Mouse (Mus musculus): ENCODE results near the gene E2f2. TPM values are rescaled to one million over a fixed set of nuclear protein-coding genes. Genes with fewer than 3 reads are reported as not detected.

Gene E2f2
- polyA plus RNA-seq, 1 experiment from 2014 or later = 9.7 TPM

- H3K4me2 ChIP-seq = peak overlapping the region; percentile 73
- no peaks in the 10 kb centered on the region for H3K9me3 ChIP-seq (replicated peaks)
- H3K36me3 ChIP-seq = 0 out of 2 replicates have a peak, but pooled peaks cover 7% of the 10 kb centered on the region
- peaks cover 63% of the 10 kb centered on the region for H3K4me1 ChIP-seq
- H3K27me3 ChIP-seq = no peaks in the 10 kb centered on the region
- WGBS = 5% methylated on average over 6 of the region's 6 CpGs
- H3K27ac ChIP-seq = peak overlapping the region; percentile 100
- peak overlapping the region; percentile 94 for H3K4me3 ChIP-seq (replicated peaks)
- H3K9ac ChIP-seq = peak overlapping the region; percentile 97
- ATAC-seq (replicated peaks; ENCODE audit: low FRiP score) = no peak
Observed at GRCm38 (mm10) chr4:136146712-136147154, 25.5 kb upstream of the E2f2 start.

- ATAC-seq (replicated peaks; ENCODE audit: low FRiP score) = peak; percentile 83
- Histone ChIP-seq H3K27me3 (no peaks in the 10 kb centered on the region), H3K36me3 (0 out of 2 replicates have a peak, but pooled peaks cover 7% of the 10 kb centered on the region), H3K27ac (peak overlapping the region; percentile 100), H3K4me3 (replicated peaks) (peak overlapping the region; percentile 94), H3K9ac (peak overlapping the region; percentile 97; the same call in 1 of the 2 replicates), H3K4me2 (peak overlapping the region; percentile 73), H3K9me3 (replicated peaks) (no peaks in the 10 kb centered on the region), H3K4me1 (peaks cover 54% of the 10 kb centered on the region)
- 1% methylated on average over 46 of the region's 48 CpGs for WGBS
Observed at GRCm38 (mm10) chr4:136147436-136148135, 24.6 kb upstream of the E2f2 start.

GRCm38 (mm10) chr4:136148342-136149044, 23.7 kb upstream of the E2f2 start:
- Histone ChIP-seq H3K36me3 (0 out of 2 replicates have a peak, but pooled peaks cover 7% of the 10 kb centered on the region), H3K9ac (peak overlapping the region; percentile 28; the same call in 1 of the 2 replicates), H3K4me3 (replicated peaks) (peak overlapping the region; percentile 94), H3K9me3 (replicated peaks) (no peaks in the 10 kb centered on the region), H3K4me1 (peaks cover 47% of the 10 kb centered on the region), H3K4me2 (peak overlapping the region; percentile 73), H3K27ac (peak overlapping the region; percentile 100), H3K27me3 (no peaks in the 10 kb centered on the region)
- 4% methylated on average over 30 of the region's 31 CpGs for WGBS
- peak; percentile 9 for ATAC-seq (replicated peaks; ENCODE audit: low FRiP score)

- Histone ChIP-seq H3K9me3 (replicated peaks) (no peaks in the 10 kb centered on the region), H3K9ac (no peak overlapping the region), H3K36me3 (0 out of 2 replicates have a peak, but pooled peaks cover 7% of the 10 kb centered on the region), H3K27me3 (no peaks in the 10 kb centered on the region), H3K4me3 (replicated peaks) (no peak overlapping the region), H3K4me2 (peak overlapping the region; percentile 73), H3K27ac (peak overlapping the region; percentile 100), H3K4me1 (peaks cover 47% of the 10 kb centered on the region)
- ATAC-seq (replicated peaks; ENCODE audit: low FRiP score) = no peak
- WGBS = 77% methylated on average over 2 of the region's 2 CpGs
Observed at GRCm38 (mm10) chr4:136149045-136149379, 23.2 kb upstream of the E2f2 start.

GRCm38 (mm10) chr4:136149734-136150133, 22.5 kb upstream of the E2f2 start:
- H3K4me3 ChIP-seq (replicated peaks) = no peak overlapping the region

GRCm38 (mm10) chr4:136150596-136150995, 21.6 kb upstream of the E2f2 start:
- Histone ChIP-seq H3K9me3 (replicated peaks) (no peaks in the 10 kb centered on the region), H3K36me3 (0 out of 2 replicates have a peak, but pooled peaks cover under 1% of the 10 kb centered on the region), H3K27me3 (no peaks in the 10 kb centered on the region), H3K4me1 (peaks cover 42% of the 10 kb centered on the region), H3K4me2 (no peak overlapping the region), H3K4me3 (replicated peaks) (no peak overlapping the region), H3K27ac (no peak overlapping the region), H3K9ac (no peak overlapping the region)
- WGBS = 59% methylated on average over 4 of the region's 4 CpGs
- ATAC-seq (replicated peaks; ENCODE audit: low FRiP score) = no peak

More at GRCm38 (mm10) chr4:136149734-136150133, 22.5 kb upstream of the E2f2 start:
- ATAC-seq (replicated peaks; ENCODE audit: low FRiP score) = no peak
- H3K27me3 ChIP-seq = no peaks in the 10 kb centered on the region
- no peaks in the 10 kb centered on the region for H3K9me3 ChIP-seq (replicated peaks)
- H3K4me2 ChIP-seq = no peak overlapping the region
- H3K27ac ChIP-seq = no peak overlapping the region
- H3K9ac ChIP-seq = no peak overlapping the region
- WGBS = 44% methylated on average over 3 of the region's 3 CpGs
- peaks cover 47% of the 10 kb centered on the region for H3K4me1 ChIP-seq
- 0 out of 2 replicates have a peak, but pooled peaks cover 7% of the 10 kb centered on the region for H3K36me3 ChIP-seq

- H3K27me3 ChIP-seq = no peaks in the 10 kb centered on the region
- H3K4me3 ChIP-seq (replicated peaks) = no peak overlapping the region
- no peaks in the 10 kb centered on the region for H3K36me3 ChIP-seq
- H3K4me1 ChIP-seq = peaks cover 22% of the 10 kb centered on the region
- H3K4me2 ChIP-seq = no peak overlapping the region
- H3K9me3 ChIP-seq (replicated peaks) = no peaks in the 10 kb centered on the region
- no peak overlapping the region for H3K27ac ChIP-seq
- H3K9ac ChIP-seq = no peak overlapping the region
- WGBS = 94% methylated on average over 4 of the region's 4 CpGs
- no peak for ATAC-seq (replicated peaks; ENCODE audit: low FRiP score)
Observed at GRCm38 (mm10) chr4:136152821-136153220, 19.4 kb upstream of the E2f2 start.

GRCm38 (mm10) chr4:136154462-136154861, 17.7 kb upstream of the E2f2 start:
- H3K4me3 ChIP-seq (replicated peaks) = no peak overlapping the region
- H3K4me2 ChIP-seq = no peak overlapping the region
- WGBS = 61% methylated on average over 9 of the region's 9 CpGs
- no peaks in the 10 kb centered on the region for H3K27me3 ChIP-seq
- H3K9ac ChIP-seq = no peak overlapping the region
- H3K27ac ChIP-seq = no peak overlapping the region
- ATAC-seq (replicated peaks; ENCODE audit: low FRiP score) = no peak
- H3K4me1 ChIP-seq = peaks cover 6% of the 10 kb centered on the region
- no peaks in the 10 kb centered on the region for H3K36me3 ChIP-seq
- no peaks in the 10 kb centered on the region for H3K9me3 ChIP-seq (replicated peaks)

GRCm38 (mm10) chr4:136158498-136158897, 13.7 kb upstream of the E2f2 start:
- Histone ChIP-seq H3K4me2 (no peak overlapping the region), H3K9me3 (replicated peaks) (no peaks in the 10 kb centered on the region), H3K4me3 (replicated peaks) (no peak overlapping the region), H3K4me1 (peaks cover 16% of the 10 kb centered on the region), H3K27ac (no peak overlapping the region), H3K36me3 (no peaks in the 10 kb centered on the region), H3K27me3 (no peaks in the 10 kb centered on the region), H3K9ac (no peak overlapping the region)
- ATAC-seq (replicated peaks; ENCODE audit: low FRiP score) = no peak
- 81% methylated on average over 6 of the region's 6 CpGs for WGBS

- Histone ChIP-seq H3K36me3 (no peaks in the 10 kb centered on the region), H3K27ac (0 out of 2 replicates have a peak overlapping the region, but pooled peaks have one; percentile 18), H3K4me2 (peak overlapping the region; percentile 28; the same call in 1 of the 2 replicates), H3K4me1 (peaks cover 19% of the 10 kb centered on the region), H3K27me3 (no peaks in the 10 kb centered on the region), H3K9ac (no peak overlapping the region), H3K4me3 (replicated peaks) (no peak overlapping the region), H3K9me3 (replicated peaks) (no peaks in the 10 kb centered on the region)
- WGBS = 7% methylated on average over 5 of the region's 5 CpGs
- peak; percentile 23; the same call in 1 of the 2 replicates for ATAC-seq (replicated peaks; ENCODE audit: low FRiP score)
Observed at GRCm38 (mm10) chr4:136159802-136160397, 12.3 kb upstream of the E2f2 start.

- peaks cover 19% of the 10 kb centered on the region for H3K4me1 ChIP-seq
- 3% methylated on average over 11 of the region's 11 CpGs for WGBS
- no peaks in the 10 kb centered on the region for H3K9me3 ChIP-seq (replicated peaks)
- peak overlapping the region; percentile 30 for H3K4me2 ChIP-seq
- H3K4me3 ChIP-seq (replicated peaks) = no peak overlapping the region
- H3K27me3 ChIP-seq = no peaks in the 10 kb centered on the region
- no peaks in the 10 kb centered on the region for H3K36me3 ChIP-seq
- peak; percentile 69 for ATAC-seq (replicated peaks; ENCODE audit: low FRiP score)
- H3K27ac ChIP-seq = no peak overlapping the region
- no peak overlapping the region for H3K9ac ChIP-seq
Observed at GRCm38 (mm10) chr4:136163448-136163847, 8.7 kb upstream of the E2f2 start.

GRCm38 (mm10) chr4:136164981-136165380, 7.2 kb upstream of the E2f2 start:
- 58% methylated on average over 8 of the region's 8 CpGs for WGBS
- Histone ChIP-seq H3K4me2 (no peak overlapping the region), H3K36me3 (no peaks in the 10 kb centered on the region), H3K27me3 (no peaks in the 10 kb centered on the region), H3K4me1 (peaks cover 13% of the 10 kb centered on the region), H3K4me3 (replicated peaks) (no peak overlapping the region), H3K27ac (no peak overlapping the region), H3K9ac (no peak overlapping the region), H3K9me3 (replicated peaks) (no peaks in the 10 kb centered on the region)
- ATAC-seq (replicated peaks; ENCODE audit: low FRiP score) = no peak

All from kidney, embryonic 15.5 days (tissue).